Mouse (Mus musculus): Measurements from ENCODE around the gene Wdr6. TPM values are rescaled to one million over a fixed set of nuclear protein-coding genes. Genes with fewer than 3 reads are reported as not detected.

Gene Wdr6
- polyA plus RNA-seq, 1 experiment from 2014 or later = 11.4 TPM

- Histone ChIP-seq H3K4me3 (replicated peaks) (no peak overlapping the region), H3K27ac (replicated peaks) (no peak overlapping the region), H3K4me2 (no peak overlapping the region), H3K27me3 (peaks cover 16% of the 10 kb centered on the region), H3K9me3 (replicated peaks) (no peaks in the 10 kb centered on the region), H3K9ac (no peak overlapping the region), H3K36me3 (replicated peaks) (no peaks in the 10 kb centered on the region), H3K4me1 (replicated peaks) (peaks cover 22% of the 10 kb centered on the region)
- WGBS (ENCODE audit: insufficient replicate concordance) = 35% methylated on average over 3 of the region's 3 CpGs
- ATAC-seq (ENCODE audit: insufficient read depth) = no peak
These were observed 15.8 kb upstream of the Wdr6 start for GRCm38 (mm10) chr9:108594354-108594753.

- ATAC-seq (ENCODE audit: insufficient read depth) = no peak
- Histone ChIP-seq H3K4me1 (replicated peaks) (peaks cover 13% of the 10 kb centered on the region), H3K27me3 (no peaks in the 10 kb centered on the region), H3K9ac (no peak overlapping the region), H3K9me3 (replicated peaks) (no peaks in the 10 kb centered on the region), H3K4me2 (no peak overlapping the region), H3K36me3 (replicated peaks) (no peaks in the 10 kb centered on the region), H3K4me3 (replicated peaks) (no peak overlapping the region), H3K27ac (replicated peaks) (no peak overlapping the region)
- WGBS (ENCODE audit: insufficient replicate concordance) = 76% methylated on average over 4 of the region's 4 CpGs
These were observed 12.9 kb upstream of the Wdr6 start for GRCm38 (mm10) chr9:108591462-108591861.

GRCm38 (mm10) chr9:108589229-108589628 lies 10.7 kb upstream of the Wdr6 start:
- Histone ChIP-seq H3K27ac (replicated peaks) (no peak overlapping the region), H3K4me1 (replicated peaks) (peaks cover 7% of the 10 kb centered on the region; the same call in 1 of the 2 replicates), H3K4me3 (replicated peaks) (no peak overlapping the region), H3K9me3 (replicated peaks) (no peaks in the 10 kb centered on the region), H3K9ac (no peak overlapping the region), H3K36me3 (replicated peaks) (no peaks in the 10 kb centered on the region), H3K4me2 (no peak overlapping the region), H3K27me3 (no peaks in the 10 kb centered on the region)
- ATAC-seq (ENCODE audit: insufficient read depth) = no peak
- WGBS (ENCODE audit: insufficient replicate concordance) = 60% methylated on average over 5 of the region's 5 CpGs

- peaks cover 7% of the 10 kb centered on the region; the same call in 1 of the 2 replicates for H3K4me1 ChIP-seq (replicated peaks)
- no peaks in the 10 kb centered on the region for H3K27me3 ChIP-seq
- H3K4me2 ChIP-seq = no peak overlapping the region
- H3K4me3 ChIP-seq (replicated peaks) = no peak overlapping the region
- WGBS (ENCODE audit: insufficient replicate concordance) = 39% methylated on average over 14 of the region's 14 CpGs
- no peaks in the 10 kb centered on the region for H3K9me3 ChIP-seq (replicated peaks)
- H3K36me3 ChIP-seq (replicated peaks) = no peaks in the 10 kb centered on the region
- H3K27ac ChIP-seq (replicated peaks) = no peak overlapping the region
- no peak for ATAC-seq (ENCODE audit: insufficient read depth)
- no peak overlapping the region for H3K9ac ChIP-seq
These were observed 9.1 kb upstream of the Wdr6 start for GRCm38 (mm10) chr9:108587571-108588180.

- H3K9ac ChIP-seq = peak overlapping the region; percentile 79; the same call in 1 of the 2 replicates
- H3K4me2 ChIP-seq = peak overlapping the region; percentile 91
- H3K36me3 ChIP-seq (replicated peaks) = no peaks in the 10 kb centered on the region
- no peak for ATAC-seq (ENCODE audit: insufficient read depth)
- no peaks in the 10 kb centered on the region for H3K9me3 ChIP-seq (replicated peaks)
- H3K4me3 ChIP-seq (replicated peaks) = peak overlapping the region; percentile 72
- H3K27me3 ChIP-seq = no peaks in the 10 kb centered on the region
- 60% methylated on average over 5 of the region's 5 CpGs for WGBS (ENCODE audit: insufficient replicate concordance)
- peaks cover 30% of the 10 kb centered on the region for H3K4me1 ChIP-seq (replicated peaks)
- peak overlapping the region; percentile 56; the same call in 1 of the 2 replicates for H3K27ac ChIP-seq (replicated peaks)
These were observed 778 bp upstream of the Wdr6 start for GRCm38 (mm10) chr9:108579344-108579690.

GRCm38 (mm10) chr9:108577934-108578544 lies 500 bp downstream of the Wdr6 start:
- Histone ChIP-seq H3K4me1 (replicated peaks) (peaks cover 30% of the 10 kb centered on the region), H3K36me3 (replicated peaks) (peaks cover 4% of the 10 kb centered on the region), H3K27ac (replicated peaks) (peak overlapping the region; percentile 78), H3K27me3 (no peaks in the 10 kb centered on the region), H3K9ac (peak overlapping the region; percentile 79), H3K9me3 (replicated peaks) (no peaks in the 10 kb centered on the region), H3K4me2 (peak overlapping the region; percentile 91), H3K4me3 (replicated peaks) (peak overlapping the region; percentile 72)
- ATAC-seq (ENCODE audit: insufficient read depth) = peak; percentile 12
- under 1% methylated on average over 24 of the region's 24 CpGs for WGBS (ENCODE audit: insufficient replicate concordance)

GRCm38 (mm10) chr9:108577025-108577424 lies 1.5 kb downstream of the Wdr6 start:
- no peak overlapping the region for H3K4me3 ChIP-seq (replicated peaks)
- no peak overlapping the region for H3K27ac ChIP-seq (replicated peaks)
- no peak for ATAC-seq (ENCODE audit: insufficient read depth)
- H3K36me3 ChIP-seq (replicated peaks) = peaks cover 14% of the 10 kb centered on the region
- no peaks in the 10 kb centered on the region for H3K9me3 ChIP-seq (replicated peaks)
- no peak overlapping the region for H3K9ac ChIP-seq
- WGBS (ENCODE audit: insufficient replicate concordance) = 58% methylated on average over 6 of the region's 6 CpGs
- H3K4me1 ChIP-seq (replicated peaks) = peaks cover 30% of the 10 kb centered on the region
- H3K4me2 ChIP-seq = no peak overlapping the region
- H3K27me3 ChIP-seq = no peaks in the 10 kb centered on the region

- H3K4me2 ChIP-seq = no peak overlapping the region
- H3K9me3 ChIP-seq (replicated peaks) = no peaks in the 10 kb centered on the region
- no peaks in the 10 kb centered on the region for H3K27me3 ChIP-seq
- peaks cover 25% of the 10 kb centered on the region for H3K36me3 ChIP-seq (replicated peaks)
- 80% methylated on average over 37 of the region's 37 CpGs for WGBS (ENCODE audit: insufficient replicate concordance)
- no peak for ATAC-seq (ENCODE audit: insufficient read depth)
- H3K4me1 ChIP-seq (replicated peaks) = peaks cover 39% of the 10 kb centered on the region
- no peak overlapping the region for H3K4me3 ChIP-seq (replicated peaks)
- H3K9ac ChIP-seq = no peak overlapping the region
- no peak overlapping the region for H3K27ac ChIP-seq (replicated peaks)
These were observed 2.9 kb downstream of the Wdr6 start for GRCm38 (mm10) chr9:108575321-108576297.

GRCm38 (mm10) chr9:108574921-108575320 lies 3.6 kb downstream of the Wdr6 start:
- Histone ChIP-seq H3K27ac (replicated peaks) (no peak overlapping the region), H3K4me2 (no peak overlapping the region), H3K36me3 (replicated peaks) (peaks cover 25% of the 10 kb centered on the region), H3K4me3 (replicated peaks) (no peak overlapping the region), H3K9me3 (replicated peaks) (no peaks in the 10 kb centered on the region), H3K4me1 (replicated peaks) (peaks cover 46% of the 10 kb centered on the region), H3K9ac (no peak overlapping the region), H3K27me3 (no peaks in the 10 kb centered on the region)
- no peak for ATAC-seq (ENCODE audit: insufficient read depth)
- WGBS (ENCODE audit: insufficient replicate concordance) = 66% methylated on average over 12 of the region's 12 CpGs

- H3K4me2 ChIP-seq = no peak overlapping the region
- H3K27ac ChIP-seq (replicated peaks) = no peak overlapping the region
- peaks cover 25% of the 10 kb centered on the region for H3K36me3 ChIP-seq (replicated peaks)
- H3K4me3 ChIP-seq (replicated peaks) = no peak overlapping the region
- no peaks in the 10 kb centered on the region for H3K27me3 ChIP-seq
- peaks cover 47% of the 10 kb centered on the region for H3K4me1 ChIP-seq (replicated peaks)
- 59% methylated on average over 26 of the region's 26 CpGs for WGBS (ENCODE audit: insufficient replicate concordance)
- no peaks in the 10 kb centered on the region for H3K9me3 ChIP-seq (replicated peaks)
- no peak for ATAC-seq (ENCODE audit: insufficient read depth)
- H3K9ac ChIP-seq = no peak overlapping the region
These were observed 4.5 kb downstream of the Wdr6 start for GRCm38 (mm10) chr9:108573774-108574690.
